Mouse (Mus musculus): ENCODE results near the gene Emc10. TPM values are rescaled to one million over a fixed set of nuclear protein-coding genes. Genes with fewer than 3 reads are reported as not detected.

Emc10 gene
- total and polyA plus RNA-seq, 3 experiments, result 91.4 to 149 TPM; not detected in 1

DNA sequence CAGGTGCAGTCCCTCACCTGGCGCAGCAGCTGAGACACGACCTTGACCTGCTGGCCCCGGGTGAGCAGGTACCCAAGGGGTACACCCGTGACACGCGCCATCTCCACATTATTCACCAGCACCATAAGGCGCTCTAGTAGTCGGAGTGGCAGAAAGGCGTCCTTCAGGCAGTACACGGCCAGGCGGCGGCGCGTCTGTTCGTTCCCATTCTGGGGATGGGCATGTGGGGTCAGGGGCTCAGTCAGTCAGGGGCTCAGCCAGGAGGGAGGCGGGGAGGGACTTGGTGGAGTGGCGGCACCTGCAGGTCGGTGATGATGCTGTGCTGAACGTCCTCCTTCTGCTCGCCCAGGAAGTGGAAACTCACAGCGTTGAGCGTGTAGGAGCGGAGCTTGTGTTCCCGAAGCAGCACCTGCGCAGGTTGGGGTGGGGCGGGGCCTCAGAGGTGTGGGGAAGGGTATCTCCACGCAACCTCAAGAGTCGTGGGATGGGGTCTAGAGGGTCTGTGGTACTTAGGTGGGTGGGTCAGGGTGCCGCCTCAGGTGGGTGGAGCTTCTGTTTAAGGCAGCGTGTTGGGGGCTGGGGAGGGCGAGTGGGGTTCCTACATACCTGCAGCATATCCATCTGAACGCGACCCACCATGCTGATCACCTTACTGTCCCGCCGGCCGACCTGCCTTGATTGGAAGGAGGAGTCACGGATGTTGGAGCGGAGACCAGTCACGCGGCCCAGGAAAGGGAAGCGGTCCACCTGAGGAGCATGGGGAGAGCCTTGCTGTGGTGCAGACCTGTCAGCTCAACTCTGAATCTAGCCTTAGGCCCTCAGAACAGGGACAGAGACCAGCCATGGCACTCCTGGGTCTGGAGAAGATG, 42.7 kb upstream of the Emc10 start:
- no peak overlapping the region for H3K4me3 ChIP-seq (ENCODE audit: control insufficient read depth in 1 of 2, insufficient read depth in 1 of 2, low read depth in 2 of 2, low read length in 2 of 2)
- H3K27ac ChIP-seq (ENCODE audit: control insufficient read depth, low read depth, low read length), result no peak overlapping the region
- no peaks in the 10 kb centered on the region for H3K4me1 ChIP-seq (ENCODE audit: control insufficient read depth in 1 of 2, insufficient read depth in 2 of 2, low read length in 2 of 2)
- no peak for TF ChIP-seq USF2 (IDR thresholded peaks at IDR 0.05; ENCODE audit: borderline replicate concordance in 1 of 2, insufficient read depth in 1 of 2, low read depth in 1 of 2, low read length in 2 of 2)
- TF ChIP-seq ZKSCAN1 (IDR thresholded peaks at IDR 0.05; ENCODE audit: low read depth, low read length), result no peak
- no peak for TF ChIP-seq MXI1 (IDR thresholded peaks at IDR 0.05; ENCODE audit: low read depth, low read length)
- TF ChIP-seq ETS1 (IDR thresholded peaks at IDR 0.05; ENCODE audit: low read depth, low read length), result no peak
- no peak for TF ChIP-seq GABPA (IDR thresholded peaks at IDR 0.05; ENCODE audit: low read depth, low read length)
- no peak for TF ChIP-seq MAZ (IDR thresholded peaks at IDR 0.05; ENCODE audit: low read depth, low read length)
- TF ChIP-seq CTCF (IDR thresholded peaks at IDR 0.05 in 2 of 3, conservative IDR thresholded peaks at IDR 0.05 in 1 of 3; ENCODE audit: control insufficient read depth in 1 of 3, insufficient read depth in 1 of 3, low read depth in 2 of 3, low read length in 3 of 3, poor library complexity in 1 of 3, severe bottlenecking in 1 of 3), result no peak
- no peak for TF ChIP-seq NRF1 (IDR thresholded peaks at IDR 0.05; ENCODE audit: insufficient read depth, low read depth, low read length, poor library complexity, severe bottlenecking)
- TF ChIP-seq KAT2A (conservative IDR thresholded peaks at IDR 0.05; ENCODE audit: low read depth, low read length), result no peak
- TF ChIP-seq MAFK (IDR thresholded peaks at IDR 0.05; ENCODE audit: borderline replicate concordance, low read depth, low read length), result no peak
- no peak for TF ChIP-seq JUND (IDR thresholded peaks at IDR 0.05; ENCODE audit: low read depth, low read length)
- no peak for TF ChIP-seq MEF2A (IDR thresholded peaks at IDR 0.05; ENCODE audit: extremely low read depth, insufficient replicate concordance, low read depth, low read length, poor library complexity, severe bottlenecking)
- TF ChIP-seq RCOR1 (IDR thresholded peaks at IDR 0.05; ENCODE audit: low read depth, low read length), result no peak
- no peak for TF ChIP-seq SMC3 (IDR thresholded peaks at IDR 0.05; ENCODE audit: low read depth, low read length)
- no peak for TF ChIP-seq TCF12 (IDR thresholded peaks at IDR 0.05; ENCODE audit: low read depth, low read length)
- TF ChIP-seq CHD2 (IDR thresholded peaks at IDR 0.05; ENCODE audit: low read length), result no peak
- no peak for TF ChIP-seq MYC (IDR thresholded peaks at IDR 0.05; ENCODE audit: low read depth, low read length)
- TF ChIP-seq TAL1 (IDR thresholded peaks at IDR 0.05; ENCODE audit: low read length), result no peak
- TF ChIP-seq BHLHE40 (IDR thresholded peaks at IDR 0.05; ENCODE audit: borderline replicate concordance, low read depth, low read length), result no peak
- no peak for TF ChIP-seq POLR2AphosphoS2 (IDR thresholded peaks at IDR 0.05; ENCODE audit: low read length)
- H3K36me3 ChIP-seq (ENCODE audit: control insufficient read depth in 1 of 2, insufficient read depth in 2 of 2, low read length in 2 of 2), result no peaks in the 10 kb centered on the region
- H3K9ac ChIP-seq (ENCODE audit: control insufficient read depth, low read depth, low read length, poor library complexity, severe bottlenecking), result no peak overlapping the region
- H3K9me3 ChIP-seq (replicated peaks; ENCODE audit: insufficient read depth, low read length), result no peaks in the 10 kb centered on the region
- no peak for DNase-seq (ENCODE audit: low read depth, low spot score)
- no peaks in the 10 kb centered on the region for H3K27me3 ChIP-seq (ENCODE audit: control insufficient read depth in 1 of 2, insufficient read depth in 2 of 2, low read length in 2 of 2)
- no peaks in the 10 kb centered on the region for H3K79me2 ChIP-seq (ENCODE audit: control insufficient read depth, insufficient read depth, low read length, poor library complexity)
